Mouse (Mus musculus): ENCODE measurements around the gene Ogfrl1. TPM values are rescaled to one million over a fixed set of nuclear protein-coding genes. Genes with fewer than 3 reads are reported as not detected.
A peak's percentile ranks its signal among the peaks of the same experiment; 100 is the strongest.

Gene Ogfrl1
- polyA plus RNA-seq, 2 experiments: 7.4 to 16.5 TPM

DNA sequence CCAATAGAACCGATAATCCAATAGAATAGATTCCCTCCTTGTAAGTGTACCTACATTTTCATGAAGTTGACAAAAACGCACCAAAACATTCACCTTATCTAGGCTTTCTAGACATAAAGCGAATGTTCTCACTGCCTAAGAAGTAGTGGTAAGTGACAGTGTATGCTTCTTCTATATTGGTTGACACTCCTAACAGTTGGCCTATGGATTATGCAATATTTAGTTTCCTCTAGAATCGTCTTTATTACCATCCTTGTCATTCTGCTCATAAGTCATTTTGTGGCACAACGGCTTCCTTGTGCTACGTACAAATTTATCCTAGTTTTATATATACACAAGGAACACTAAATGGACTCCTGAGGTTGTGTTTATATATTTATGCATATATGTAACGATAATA is 72.4 kb downstream of the Ogfrl1 start:
- no peak for TF ChIP-seq CTCF (IDR thresholded peaks at IDR 0.05; ENCODE audit: low read depth)
- TF ChIP-seq EP300 (IDR thresholded peaks at IDR 0.05; ENCODE audit: low read depth): no peak
- Histone ChIP-seq H3K4me1 (replicated peaks; ENCODE audit: control insufficient read depth in 2 of 2, insufficient read depth in 2 of 2, low read length in 1 of 2) (no peaks in the 10 kb centered on the region), H3K27ac (no peak overlapping the region), H3K9ac (replicated peaks) (no peak overlapping the region), H3K4me2 (ENCODE audit: low read depth) (no peak overlapping the region), H3K36me3 (replicated peaks; ENCODE audit: control insufficient read depth, insufficient read depth, low read depth) (no peaks in the 10 kb centered on the region), H3K27me3 (ENCODE audit: control insufficient read depth, insufficient read depth, low read length) (no peaks in the 10 kb centered on the region), H3K9me3 (ENCODE audit: control insufficient read depth, low read length) (no peaks in the 10 kb centered on the region), H3K4me3 (ENCODE audit: insufficient read depth in 1 of 2, low read depth in 2 of 2, low read length in 2 of 2) (no peak overlapping the region)
- no peak for ATAC-seq (ENCODE audit: insufficient read depth)
- WGBS (ENCODE audit: insufficient replicate concordance): 68% methylated on average over 7 of the region's 7 CpGs
- no peak for DNase-seq (ENCODE audit: low read depth in 3 of 3, low spot score in 3 of 3)

DNA sequence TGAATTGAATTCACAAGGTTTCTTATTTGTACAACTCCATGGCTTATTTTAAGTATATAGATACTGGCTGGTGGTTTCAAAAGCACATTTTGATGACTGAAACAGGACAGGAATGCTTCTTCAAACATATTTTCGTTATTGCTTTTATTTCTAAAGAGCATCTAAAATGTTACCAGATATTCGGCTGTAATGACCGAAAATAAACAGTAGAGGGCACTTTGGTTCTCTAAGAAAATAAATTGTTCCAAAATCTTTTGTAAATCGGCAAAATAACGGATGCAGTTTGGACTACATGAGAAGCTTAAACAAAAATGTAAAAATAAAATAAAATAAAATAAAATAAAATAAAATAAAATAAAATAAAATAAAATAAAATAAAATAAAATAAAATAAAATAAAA is 73.3 kb downstream of the Ogfrl1 start:
- peak in 1 of 3 experiments; percentile 36 for DNase-seq (ENCODE audit: low read depth in 3 of 3, low spot score in 3 of 3)
- ATAC-seq (ENCODE audit: insufficient read depth): no peak

DNA sequence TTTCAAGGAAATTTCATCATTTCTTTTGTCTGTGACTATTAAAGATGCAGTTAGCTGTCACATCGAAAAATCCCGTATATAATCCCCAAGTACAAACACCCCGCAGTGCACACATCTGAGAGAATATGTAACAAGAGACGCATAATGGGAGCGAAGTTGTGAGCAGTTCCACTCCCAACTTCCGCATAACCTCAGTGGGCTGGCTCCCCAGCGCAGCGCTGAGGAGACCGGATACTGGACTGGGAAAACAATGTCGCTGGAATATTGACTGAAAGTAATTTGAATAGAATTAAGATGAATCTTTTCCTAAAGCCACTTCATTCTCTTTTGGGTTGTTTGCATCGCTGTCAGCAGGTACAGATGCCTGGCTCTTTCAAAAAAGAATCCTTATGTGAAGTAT is 74.3 kb downstream of the Ogfrl1 start:
- Histone ChIP-seq H3K27me3 (ENCODE audit: control insufficient read depth, insufficient read depth, low read length) (no peaks in the 10 kb centered on the region), H3K4me3 (ENCODE audit: insufficient read depth in 1 of 2, low read depth in 2 of 2, low read length in 2 of 2) (no peak overlapping the region), H3K27ac (no peak overlapping the region), H3K36me3 (replicated peaks; ENCODE audit: control insufficient read depth, insufficient read depth, low read depth) (no peaks in the 10 kb centered on the region), H3K9me3 (ENCODE audit: control insufficient read depth, low read length) (no peaks in the 10 kb centered on the region), H3K9ac (replicated peaks) (no peak overlapping the region), H3K4me2 (ENCODE audit: low read depth) (no peak overlapping the region), H3K4me1 (replicated peaks; ENCODE audit: control insufficient read depth in 2 of 2, insufficient read depth in 2 of 2, low read length in 1 of 2) (no peaks in the 10 kb centered on the region)
- DNase-seq (ENCODE audit: low read depth in 3 of 3, low spot score in 3 of 3) (no peak), ATAC-seq (ENCODE audit: insufficient read depth) (no peak)
- 70% methylated on average over 11 of the region's 11 CpGs for WGBS (ENCODE audit: insufficient replicate concordance)
- TF ChIP-seq CTCF (IDR thresholded peaks at IDR 0.05; ENCODE audit: low read depth): no peak
- no peak for TF ChIP-seq EP300 (IDR thresholded peaks at IDR 0.05; ENCODE audit: low read depth)

More for the DNA sequence above, 73.3 kb downstream of the Ogfrl1 start:
- no peak overlapping the region for H3K4me3 ChIP-seq (ENCODE audit: insufficient read depth in 1 of 2, low read depth in 2 of 2, low read length in 2 of 2)
- H3K4me1 ChIP-seq (replicated peaks; ENCODE audit: control insufficient read depth in 2 of 2, insufficient read depth in 2 of 2, low read length in 1 of 2): no peaks in the 10 kb centered on the region
- H3K9ac ChIP-seq (replicated peaks): no peak overlapping the region
- no peak overlapping the region for H3K4me2 ChIP-seq (ENCODE audit: low read depth)
- peak; percentile 43; the same call in 1 of the 2 replicates for TF ChIP-seq CTCF (IDR thresholded peaks at IDR 0.05; ENCODE audit: low read depth)
- TF ChIP-seq EP300 (IDR thresholded peaks at IDR 0.05; ENCODE audit: low read depth): no peak
- no peaks in the 10 kb centered on the region for H3K9me3 ChIP-seq (ENCODE audit: control insufficient read depth, low read length)
- no peaks in the 10 kb centered on the region for H3K36me3 ChIP-seq (replicated peaks; ENCODE audit: control insufficient read depth, insufficient read depth, low read depth)
- no peaks in the 10 kb centered on the region for H3K27me3 ChIP-seq (ENCODE audit: control insufficient read depth, insufficient read depth, low read length)
- no peak overlapping the region for H3K27ac ChIP-seq
- 20% methylated on average over 5 of the region's 5 CpGs for WGBS (ENCODE audit: insufficient replicate concordance)

DNA sequence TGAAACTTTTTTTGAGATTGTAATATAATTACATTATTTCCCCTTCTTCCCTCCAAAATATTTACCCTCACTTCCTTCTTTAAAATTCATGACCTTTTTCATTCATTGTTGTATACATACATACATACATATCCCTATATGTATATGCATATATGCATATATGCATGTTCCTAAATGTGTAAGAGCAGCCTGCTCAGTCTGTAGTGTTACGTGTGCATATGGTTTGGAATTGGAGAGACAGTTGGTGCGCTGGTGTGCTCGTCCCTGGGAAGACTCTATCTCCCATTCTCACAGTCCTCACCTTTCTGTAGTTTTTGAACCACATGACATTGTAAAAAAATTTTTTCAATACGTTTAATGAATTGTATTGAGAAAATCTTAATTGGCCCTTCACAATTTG is 75.4 kb downstream of the Ogfrl1 start:
- no peaks in the 10 kb centered on the region for H3K4me1 ChIP-seq (replicated peaks; ENCODE audit: control insufficient read depth in 2 of 2, insufficient read depth in 2 of 2, low read length in 1 of 2)
- no peak overlapping the region for H3K4me3 ChIP-seq (ENCODE audit: insufficient read depth in 1 of 2, low read depth in 2 of 2, low read length in 2 of 2)
- H3K27me3 ChIP-seq (ENCODE audit: control insufficient read depth, insufficient read depth, low read length): no peaks in the 10 kb centered on the region
- H3K36me3 ChIP-seq (replicated peaks; ENCODE audit: control insufficient read depth, insufficient read depth, low read depth): no peaks in the 10 kb centered on the region
- H3K4me2 ChIP-seq (ENCODE audit: low read depth): no peak overlapping the region
- no peak for ATAC-seq (ENCODE audit: insufficient read depth)
- H3K9ac ChIP-seq (replicated peaks): no peak overlapping the region
- no peak for DNase-seq (ENCODE audit: low read depth in 3 of 3, low spot score in 3 of 3)
- TF ChIP-seq EP300 (IDR thresholded peaks at IDR 0.05; ENCODE audit: low read depth): no peak
- no peak for TF ChIP-seq CTCF (IDR thresholded peaks at IDR 0.05; ENCODE audit: low read depth)
- 63% methylated on average over 4 of the region's 4 CpGs for WGBS (ENCODE audit: insufficient replicate concordance)
- no peaks in the 10 kb centered on the region for H3K9me3 ChIP-seq (ENCODE audit: control insufficient read depth, low read length)
- H3K27ac ChIP-seq: no peak overlapping the region

DNA sequence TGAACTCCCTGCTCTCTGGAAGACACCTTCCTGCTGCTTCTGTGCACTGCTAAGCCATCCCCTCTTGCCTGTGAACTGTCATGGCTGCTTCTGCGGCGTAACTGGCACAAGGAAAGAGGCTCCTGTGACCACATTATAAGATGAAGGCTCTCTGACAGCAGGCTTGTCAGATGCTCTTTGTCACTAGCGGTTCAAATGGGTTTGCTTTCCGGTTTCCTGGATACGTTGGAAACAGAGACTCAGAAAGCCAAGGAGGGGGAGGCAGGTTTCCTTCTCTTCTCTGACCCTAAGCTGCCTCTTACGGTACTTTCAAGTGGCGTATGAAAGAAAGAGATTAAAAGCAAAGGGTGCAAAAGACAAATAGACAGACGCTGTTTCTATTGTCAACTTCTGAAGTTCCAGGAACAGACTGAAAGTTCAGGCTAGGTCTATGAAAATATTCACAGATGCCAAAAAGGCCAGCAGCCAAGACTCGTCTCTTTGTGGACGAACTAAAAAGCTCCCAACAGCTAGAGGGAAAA is 76.2 kb downstream of the Ogfrl1 start:
- Histone ChIP-seq H3K4me1 (replicated peaks; ENCODE audit: control insufficient read depth in 2 of 2, insufficient read depth in 2 of 2, low read length in 1 of 2) (no peaks in the 10 kb centered on the region), H3K27ac (no peak overlapping the region), H3K9me3 (ENCODE audit: control insufficient read depth, low read length) (no peaks in the 10 kb centered on the region), H3K4me3 (ENCODE audit: insufficient read depth in 1 of 2, low read depth in 2 of 2, low read length in 2 of 2) (no peak overlapping the region), H3K36me3 (replicated peaks; ENCODE audit: control insufficient read depth, insufficient read depth, low read depth) (no peaks in the 10 kb centered on the region), H3K9ac (replicated peaks) (no peak overlapping the region), H3K4me2 (ENCODE audit: low read depth) (no peak overlapping the region), H3K27me3 (ENCODE audit: control insufficient read depth, insufficient read depth, low read length) (no peaks in the 10 kb centered on the region)
- TF ChIP-seq EP300 (IDR thresholded peaks at IDR 0.05; ENCODE audit: low read depth) (no peak), CTCF (IDR thresholded peaks at IDR 0.05; ENCODE audit: low read depth) (no peak)
- ATAC-seq (ENCODE audit: insufficient read depth) (0 out of 2 replicates have a peak, but pooled peaks have one; percentile 28), DNase-seq (ENCODE audit: low read depth in 3 of 3, low spot score in 3 of 3) (no peak)
- 50% methylated on average over 10 of the region's 10 CpGs for WGBS (ENCODE audit: insufficient replicate concordance)
